Mouse (Mus musculus): ENCODE data around the gene Gm47791. TPM values are rescaled to one million over a fixed set of nuclear protein-coding genes. Genes with fewer than 3 reads are reported as not detected.

Gene Gm47791
- not detected in 2 replicates for polyA plus RNA-seq (2011; ENCODE audit: insufficient read depth, insufficient read length, low read depth, missing spikeins)

GRCm38 (mm10) chr1:82771022-82771586 is at the start of gene Gm47791:
Gm47791 (minus strand) TSS chr1:82771243.
- Histone ChIP-seq H3K36me3 (ENCODE audit: control insufficient read depth, insufficient read depth, low read length, poor library complexity, severe bottlenecking) (no peaks in the 10 kb centered on the region), H3K27ac (ENCODE audit: insufficient read depth, low read length) (no peak within 1 kb of the TSS), H3K9me3 (replicated peaks; ENCODE audit: control insufficient read depth, insufficient read depth, low read length, poor library complexity, severe bottlenecking) (peaks cover 2% of the 10 kb centered on the region; the same call in 1 of the 2 replicates), H3K4me3 (ENCODE audit: low read depth, low read length) (peak within 1 kb of the TSS; percentile 67), H3K9ac (ENCODE audit: low read depth, poor library complexity, severe bottlenecking) (no peak within 1 kb of the TSS; the same call in 1 of the 2 replicates), H3K4me1 (ENCODE audit: control insufficient read depth, insufficient read depth, low read length) (no peaks in the 10 kb centered on the region), H3K27me3 (ENCODE audit: control insufficient read depth, insufficient read depth, low read length, poor library complexity, severe bottlenecking) (no peaks in the 10 kb centered on the region)
- TF ChIP-seq CTCF (IDR thresholded peaks at IDR 0.05; ENCODE audit: low read depth, low read length): no peak
- TF ChIP-seq EP300 (IDR thresholded peaks at IDR 0.05; ENCODE audit: insufficient read depth, low read depth, low read length): no peak
- TF ChIP-seq POLR2A (IDR thresholded peaks at IDR 0.05; ENCODE audit: insufficient read depth, low read length): no peak

DNA sequence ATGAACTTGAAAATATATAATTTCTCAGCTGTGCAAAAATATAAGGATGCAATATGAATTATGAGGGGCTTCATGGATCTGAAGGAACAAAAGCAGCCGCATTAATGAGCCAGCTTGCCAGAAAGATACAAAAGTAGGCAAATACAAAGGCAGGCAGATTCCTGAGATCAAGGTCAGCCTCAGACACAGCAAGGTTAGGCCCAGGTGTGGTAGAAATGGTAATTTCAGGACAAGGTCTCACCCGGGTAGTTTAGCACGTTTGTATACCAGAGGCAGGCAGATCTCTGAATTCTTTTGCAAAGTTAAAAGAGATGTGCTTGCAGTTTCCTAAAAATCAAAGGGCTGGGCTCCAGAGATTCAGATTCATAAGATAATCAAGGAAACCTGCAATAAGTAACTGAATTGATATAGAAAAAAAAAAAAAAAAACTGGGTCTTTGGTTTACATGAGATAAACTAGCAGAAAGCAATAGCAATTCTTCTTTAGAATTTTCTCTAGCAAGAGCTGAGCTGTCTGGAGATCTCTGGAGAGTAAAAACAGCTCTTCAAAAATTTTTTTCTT is 49.7 kb upstream of the Gm47791 start:
- no peak for TF ChIP-seq CTCF (IDR thresholded peaks at IDR 0.05; ENCODE audit: low read depth, low read length)
- TF ChIP-seq POLR2A (IDR thresholded peaks at IDR 0.05; ENCODE audit: insufficient read depth, low read length): no peak
- TF ChIP-seq EP300 (IDR thresholded peaks at IDR 0.05; ENCODE audit: insufficient read depth, low read depth, low read length): 0 out of 2 replicates have a peak, but pooled peaks have one; percentile 38
- Histone ChIP-seq H3K4me1 (ENCODE audit: control insufficient read depth, insufficient read depth, low read length) (peaks cover 4% of the 10 kb centered on the region), H3K27ac (ENCODE audit: insufficient read depth, low read length) (peak overlapping the region; percentile 97), H3K36me3 (ENCODE audit: control insufficient read depth, insufficient read depth, low read length, poor library complexity, severe bottlenecking) (no peaks in the 10 kb centered on the region), H3K9ac (ENCODE audit: low read depth, poor library complexity, severe bottlenecking) (0 out of 2 replicates have a peak overlapping the region, but pooled peaks have one; percentile 16), H3K9me3 (replicated peaks; ENCODE audit: control insufficient read depth, insufficient read depth, low read length, poor library complexity, severe bottlenecking) (no peaks in the 10 kb centered on the region), H3K27me3 (ENCODE audit: control insufficient read depth, insufficient read depth, low read length, poor library complexity, severe bottlenecking) (no peaks in the 10 kb centered on the region), H3K4me3 (ENCODE audit: low read depth, low read length) (no peak overlapping the region)

GRCm38 (mm10) chr1:82820179-82820578 is 49.1 kb upstream of the Gm47791 start:
- Histone ChIP-seq H3K4me1 (ENCODE audit: control insufficient read depth, insufficient read depth, low read length) (peaks cover 4% of the 10 kb centered on the region), H3K27me3 (ENCODE audit: control insufficient read depth, insufficient read depth, low read length, poor library complexity, severe bottlenecking) (no peaks in the 10 kb centered on the region), H3K4me3 (ENCODE audit: low read depth, low read length) (peak overlapping the region; percentile 67), H3K27ac (ENCODE audit: insufficient read depth, low read length) (peak overlapping the region; percentile 97), H3K36me3 (ENCODE audit: control insufficient read depth, insufficient read depth, low read length, poor library complexity, severe bottlenecking) (no peaks in the 10 kb centered on the region), H3K9ac (ENCODE audit: low read depth, poor library complexity, severe bottlenecking) (peak overlapping the region; percentile 16; the same call in 1 of the 2 replicates), H3K9me3 (replicated peaks; ENCODE audit: control insufficient read depth, insufficient read depth, low read length, poor library complexity, severe bottlenecking) (no peaks in the 10 kb centered on the region)
- TF ChIP-seq POLR2A (IDR thresholded peaks at IDR 0.05; ENCODE audit: insufficient read depth, low read length) (no peak), EP300 (IDR thresholded peaks at IDR 0.05; ENCODE audit: insufficient read depth, low read depth, low read length) (peak; percentile 27; the same call in 1 of the 2 replicates), CTCF (IDR thresholded peaks at IDR 0.05; ENCODE audit: low read depth, low read length) (no peak)

- H3K4me1 ChIP-seq (ENCODE audit: control insufficient read depth, insufficient read depth, low read length): peaks cover 4% of the 10 kb centered on the region
- peak overlapping the region; percentile 97; the same call in 1 of the 2 replicates for H3K27ac ChIP-seq (ENCODE audit: insufficient read depth, low read length)
- no peaks in the 10 kb centered on the region for H3K27me3 ChIP-seq (ENCODE audit: control insufficient read depth, insufficient read depth, low read length, poor library complexity, severe bottlenecking)
- H3K9ac ChIP-seq (ENCODE audit: low read depth, poor library complexity, severe bottlenecking): peak overlapping the region; percentile 16; the same call in 1 of the 2 replicates
- no peak for TF ChIP-seq CTCF (IDR thresholded peaks at IDR 0.05; ENCODE audit: low read depth, low read length)
- no peak for TF ChIP-seq EP300 (IDR thresholded peaks at IDR 0.05; ENCODE audit: insufficient read depth, low read depth, low read length)
- no peak for TF ChIP-seq POLR2A (IDR thresholded peaks at IDR 0.05; ENCODE audit: insufficient read depth, low read length)
- no peak overlapping the region for H3K4me3 ChIP-seq (ENCODE audit: low read depth, low read length)
- H3K36me3 ChIP-seq (ENCODE audit: control insufficient read depth, insufficient read depth, low read length, poor library complexity, severe bottlenecking): no peaks in the 10 kb centered on the region
- no peaks in the 10 kb centered on the region for H3K9me3 ChIP-seq (replicated peaks; ENCODE audit: control insufficient read depth, insufficient read depth, low read length, poor library complexity, severe bottlenecking)
Measured at GRCm38 (mm10) chr1:82819366-82819765, 48.3 kb upstream of the Gm47791 start.

- Histone ChIP-seq H3K36me3 (ENCODE audit: control insufficient read depth, insufficient read depth, low read length, poor library complexity, severe bottlenecking) (no peaks in the 10 kb centered on the region), H3K9ac (ENCODE audit: low read depth, poor library complexity, severe bottlenecking) (no peak overlapping the region), H3K27me3 (ENCODE audit: control insufficient read depth, insufficient read depth, low read length, poor library complexity, severe bottlenecking) (no peaks in the 10 kb centered on the region), H3K9me3 (replicated peaks; ENCODE audit: control insufficient read depth, insufficient read depth, low read length, poor library complexity, severe bottlenecking) (no peaks in the 10 kb centered on the region), H3K4me1 (ENCODE audit: control insufficient read depth, insufficient read depth, low read length) (peaks cover 2% of the 10 kb centered on the region), H3K27ac (ENCODE audit: insufficient read depth, low read length) (no peak overlapping the region), H3K4me3 (ENCODE audit: low read depth, low read length) (no peak overlapping the region)
- no peak for TF ChIP-seq CTCF (IDR thresholded peaks at IDR 0.05; ENCODE audit: low read depth, low read length)
- TF ChIP-seq EP300 (IDR thresholded peaks at IDR 0.05; ENCODE audit: insufficient read depth, low read depth, low read length): no peak
- TF ChIP-seq POLR2A (IDR thresholded peaks at IDR 0.05; ENCODE audit: insufficient read depth, low read length): no peak
Measured at GRCm38 (mm10) chr1:82815941-82816716, 45.1 kb upstream of the Gm47791 start.
